Mouse (Mus musculus) small intestine, adult 2 months (tissue): ENCODE results near the gene Ttc9c. TPM values are rescaled to one million over a fixed set of nuclear protein-coding genes. Genes with fewer than 3 reads are reported as not detected.

ENCODE experiments used
- H3K27ac ChIP-seq: fragments of 200-500 bp; 2 replicates; pipeline ENCODE4 v1.5.1; 2012; ENCODE audit warnings: low read depth, low read length, control low read depth, inconsistent platforms; ENCODE audit not compliant: insufficient read depth
- H3K27me3 ChIP-seq: fragments of 200-500 bp; 2 replicates; pipeline ENCODE4 v1.6.1; 2012; ENCODE audit warnings: mild to moderate bottlenecking, moderate library complexity, low read length, inconsistent platforms; ENCODE audit not compliant: control insufficient read depth, insufficient read depth
- H3K36me3 ChIP-seq: fragments of 200-500 bp; 2 replicates; pipeline ENCODE4 v1.6.1; 2012; ENCODE audit warnings: mild to moderate bottlenecking, low read length, control low read depth, inconsistent platforms; ENCODE audit not compliant: control insufficient read depth, insufficient read depth
- H3K4me1 ChIP-seq: fragments of 200-500 bp; 2 replicates; pipeline ENCODE4 v1.6.1; 2012; ENCODE audit warnings: low read length, inconsistent platforms, mixed read lengths; ENCODE audit not compliant: control insufficient read depth, insufficient read depth, insufficient read length
- H3K4me3 ChIP-seq: fragments of 200-500 bp; 2 replicates; pipeline ENCODE4 v1.5.1; 2012; ENCODE audit warnings: low read depth, mild to moderate bottlenecking, control low read depth, inconsistent platforms, low read length, moderate library complexity
- CTCF ChIP-seq: fragments of 200-500 bp; IDR thresholded peaks from 2 replicates; pipeline ENCODE4 v1.5.1; 2012; ENCODE audit warnings: low read depth, mild to moderate bottlenecking, control low read depth, inconsistent platforms, low read length, moderate library complexity, mixed read lengths; ENCODE audit not compliant: insufficient replicate concordance, insufficient read length; ENCODE audit errors: extremely low read depth
- POLR2A ChIP-seq: fragments of 200-500 bp; IDR thresholded peaks from 2 replicates; pipeline ENCODE4 v1.6.1; 2012; ENCODE audit warnings: low read depth, mild to moderate bottlenecking, control low read depth, inconsistent platforms, low read length, moderate library complexity
- WGBS: fragments of 180-500 bp; shearing (Covaris S2); methylation state at CpG from one replicate; pipeline ENCODE4 v1.1.7; 2018; 5-methylcytosine and 5-hydroxymethylcytosine counted together
- polyA plus RNA-seq: library from polyadenylated mRNA; depleted of rRNA; stranded (reverse); fragments of >200 nt; gene quantifications from 2 replicates; pipeline ENCODE4 v1.2.3, GENCODE M21; 2012; rRNA removed

Ttc9c gene
- 5.7 and 8.9 TPM in 2 replicates for polyA plus RNA-seq

- H3K36me3 ChIP-seq = peaks cover 24% of the 10 kb centered on the region
- H3K27me3 ChIP-seq = no peaks in the 10 kb centered on the region
- H3K27ac ChIP-seq = peak within 1 kb of the TSS; percentile 98
- WGBS = under 1% methylated on average over 33 of the region's 33 CpGs
- TF ChIP-seq CTCF (no peak), POLR2A (peak; percentile 70)
- peak within 1 kb of the TSS; percentile 96 for H3K4me3 ChIP-seq
- peaks cover 2% of the 10 kb centered on the region; the same call in 1 of the 2 replicates for H3K4me1 ChIP-seq
These were observed at the start of gene Ttc9c for GRCm38 (mm10) chr19:8818801-8819595. Gene Ttc9c (minus strand): TSS chr19:8819333.

- Histone ChIP-seq H3K4me3 (no peak overlapping the region), H3K36me3 (no peaks in the 10 kb centered on the region), H3K27ac (no peak overlapping the region), H3K27me3 (no peaks in the 10 kb centered on the region), H3K4me1 (no peaks in the 10 kb centered on the region)
- WGBS = 76% methylated on average over 6 of the region's 6 CpGs
- TF ChIP-seq POLR2A (no peak), CTCF (no peak)
These were observed 45.1 kb upstream of the Ttc9c start for GRCm38 (mm10) chr19:8864265-8864664.

GRCm38 (mm10) chr19:8859018-8859417 is 39.9 kb upstream of the Ttc9c start:
- no peak overlapping the region for H3K27ac ChIP-seq
- H3K4me3 ChIP-seq = no peak overlapping the region
- no peaks in the 10 kb centered on the region for H3K27me3 ChIP-seq
- WGBS = 18% methylated on average over 1 of the region's 1 CpGs
- H3K4me1 ChIP-seq = no peaks in the 10 kb centered on the region
- no peak for TF ChIP-seq CTCF
- TF ChIP-seq POLR2A = no peak
- no peaks in the 10 kb centered on the region for H3K36me3 ChIP-seq

- Histone ChIP-seq H3K27ac (no peak overlapping the region), H3K36me3 (no peaks in the 10 kb centered on the region), H3K4me1 (no peaks in the 10 kb centered on the region), H3K27me3 (no peaks in the 10 kb centered on the region), H3K4me3 (no peak overlapping the region)
- WGBS = 27% methylated on average over 4 of the region's 4 CpGs
- TF ChIP-seq POLR2A = no peak
- TF ChIP-seq CTCF = peak; percentile 64; the same call in 1 of the 2 replicates
These were observed 38.6 kb upstream of the Ttc9c start for GRCm38 (mm10) chr19:8857689-8858088.

- 82% methylated on average over 3 of the region's 3 CpGs for WGBS
- H3K4me3 ChIP-seq = no peak overlapping the region
- no peak overlapping the region for H3K27ac ChIP-seq
- TF ChIP-seq CTCF = no peak
- H3K36me3 ChIP-seq = no peaks in the 10 kb centered on the region
- no peaks in the 10 kb centered on the region for H3K27me3 ChIP-seq
- H3K4me1 ChIP-seq = no peaks in the 10 kb centered on the region
These were observed 34.0 kb upstream of the Ttc9c start for GRCm38 (mm10) chr19:8853117-8853516.

GRCm38 (mm10) chr19:8852236-8852928 is 33.2 kb upstream of the Ttc9c start:
- TF ChIP-seq CTCF = no peak
- H3K27ac ChIP-seq = no peak overlapping the region
- H3K4me1 ChIP-seq = no peaks in the 10 kb centered on the region
- H3K4me3 ChIP-seq = no peak overlapping the region
- H3K27me3 ChIP-seq = no peaks in the 10 kb centered on the region
- 62% methylated on average over 10 of the region's 10 CpGs for WGBS
- H3K36me3 ChIP-seq = peaks cover 5% of the 10 kb centered on the region

- Histone ChIP-seq H3K4me3 (no peak overlapping the region), H3K4me1 (no peaks in the 10 kb centered on the region), H3K27ac (no peak overlapping the region), H3K36me3 (peaks cover 10% of the 10 kb centered on the region), H3K27me3 (no peaks in the 10 kb centered on the region)
- TF ChIP-seq POLR2A (no peak), CTCF (no peak)
- WGBS = 37% methylated on average over 7 of the region's 7 CpGs
These were observed 32.5 kb upstream of the Ttc9c start for GRCm38 (mm10) chr19:8851639-8852038.
